ENCODE assay signal across 12 mouse cellular contexts in genomic region chr10:42245256-42245601, GRCm38 (mm10). TPM values are rescaled to one million over a fixed set of nuclear protein-coding genes. Genes with fewer than 3 reads are reported as not detected.
DNase-seq lines count a peak whose midpoint lies in the region; ATAC-seq and TF ChIP-seq lines count a peak whose summit lies in the region.
"Had no signal": no experiment of that assay in that cellular context is flagged by ENCODE, and none has a peak within 500 bp of the region (broad histone marks: within the 10 kb centered on the region; RNA-seq: fewer than 3 reads in every experiment).

No protein-coding gene starts in this region.

- intact Hi-C loops in heart, postnatal 36 days (cut with DNase I), result no loop called here

- no peak for TF ChIP-seq CTCF in lung, postnatal 0 days (IDR thresholded peaks at IDR 0.05)

- H3K4me3 ChIP-seq in heart, embryonic 11.5 days (ENCODE audit: low read depth, low read length), result no peak overlapping the region
- H3K4me3 ChIP-seq in lung, postnatal 0 days (ENCODE audit: low read depth, low read length), result no peak overlapping the region
- H3K4me3 ChIP-seq in midbrain, embryonic 15.5 days, result no peak overlapping the region
- H3K4me3 ChIP-seq: embryonic facial prominence, embryonic 15.5 days; neural tube, embryonic 15.5 days had no signal

- DNase-seq in cerebellum, postnatal 36 days, result no peak
- no peak for DNase-seq in heart, postnatal 36 days
- DNase-seq in lung, postnatal 0 days (ENCODE audit: low spot score), result no peak
- DNase-seq in lung, adult 18-20 months, result no peak

- H3K27me3 ChIP-seq in heart, embryonic 11.5 days (ENCODE audit: control insufficient read depth, insufficient read depth, low read length), result no peaks in the 10 kb centered on the region
- H3K27me3 ChIP-seq in lung, postnatal 0 days (replicated peaks; ENCODE audit: insufficient read depth, low read length), result no peaks in the 10 kb centered on the region
- no peaks in the 10 kb centered on the region for H3K27me3 ChIP-seq in midbrain, embryonic 15.5 days (replicated peaks)
- H3K27me3 ChIP-seq: CH12.LX; embryonic facial prominence, embryonic 15.5 days; neural tube, embryonic 15.5 days had no signal

- H3K4me1 ChIP-seq in heart, embryonic 11.5 days (ENCODE audit: control insufficient read depth, insufficient read depth, low read length), result peaks cover 57% of the 10 kb centered on the region
- peaks cover 55% of the 10 kb centered on the region for H3K4me1 ChIP-seq in lung, postnatal 0 days (ENCODE audit: insufficient read depth, low read depth, low read length)
- H3K4me1 ChIP-seq in midbrain, embryonic 15.5 days, result 0 out of 2 replicates have a peak, but pooled peaks cover 3% of the 10 kb centered on the region

- WGBS in heart, embryonic 11.5 days (ENCODE audit: insufficient replicate concordance), result 88% methylated on average over 3 of the region's 3 CpGs
- WGBS in lung, postnatal 0 days, result 51% methylated on average over 3 of the region's 3 CpGs
- 94% methylated on average over 3 of the region's 3 CpGs for WGBS in midbrain, embryonic 15.5 days

- H3K27ac ChIP-seq in heart, embryonic 11.5 days (ENCODE audit: low read depth, low read length), result peak overlapping the region; percentile 42; the same call in 1 of the 2 replicates
- H3K27ac ChIP-seq in lung, postnatal 0 days (ENCODE audit: low read length), result peak overlapping the region; percentile 26; the same call in 1 of the 2 replicates
- H3K27ac ChIP-seq in midbrain, embryonic 15.5 days, result no peak overlapping the region
- H3K27ac ChIP-seq: embryonic facial prominence, embryonic 15.5 days; neural tube, embryonic 15.5 days had no signal

- ATAC-seq in cerebellum, adult (ENCODE audit: insufficient number of reproducible peaks, low FRiP score, low TSS enrichment), result peak; percentile 63
- ATAC-seq in heart, embryonic 11.5 days (replicated peaks; ENCODE audit: insufficient number of reproducible peaks, low FRiP score, low TSS enrichment), result no peak
- ATAC-seq in lung, postnatal 0 days, result no peak
- ATAC-seq in neutrophil, adult 5-6 weeks (ENCODE audit: extremely low read depth, insufficient number of reproducible peaks, low FRiP score, poor library complexity, severe bottlenecking), result peak; percentile 54
- ATAC-seq in midbrain, embryonic 15.5 days (replicated peaks), result no peak
- ATAC-seq: forebrain, embryonic 14.5 days had no signal

- no peak overlapping the region for H3K9ac ChIP-seq in heart, embryonic 11.5 days (ENCODE audit: low read depth, low read length)
- H3K9ac ChIP-seq in lung, postnatal 0 days (replicated peaks; ENCODE audit: low read depth), result no peak overlapping the region
- no peak overlapping the region for H3K9ac ChIP-seq in midbrain, embryonic 15.5 days
- H3K9ac ChIP-seq: embryonic facial prominence, embryonic 15.5 days; neural tube, embryonic 15.5 days had no signal

- no peak overlapping the region for H3K4me2 ChIP-seq in heart, embryonic 11.5 days
- H3K4me2 ChIP-seq in lung, postnatal 0 days (replicated peaks; ENCODE audit: low read depth, low read length), result no peak overlapping the region
- H3K4me2 ChIP-seq in midbrain, embryonic 15.5 days, result no peak overlapping the region
- H3K4me2 ChIP-seq: embryonic facial prominence, embryonic 15.5 days; neural tube, embryonic 15.5 days had no signal

- H3K36me3 ChIP-seq in heart, embryonic 11.5 days (ENCODE audit: control insufficient read depth, insufficient read depth, low read length), result no peaks in the 10 kb centered on the region
- H3K36me3 ChIP-seq in lung, postnatal 0 days (ENCODE audit: insufficient read depth, low read length), result no peaks in the 10 kb centered on the region
- no peaks in the 10 kb centered on the region for H3K36me3 ChIP-seq in midbrain, embryonic 15.5 days (replicated peaks)
- H3K36me3 ChIP-seq: embryonic facial prominence, embryonic 15.5 days; neural tube, embryonic 15.5 days had no signal

- no peak for TF ChIP-seq EP300 in lung, postnatal 0 days (IDR thresholded peaks at IDR 0.05)

- no peaks in the 10 kb centered on the region for H3K9me3 ChIP-seq in heart, embryonic 11.5 days (replicated peaks; ENCODE audit: control insufficient read depth, low read length)
- H3K9me3 ChIP-seq in lung, postnatal 0 days (ENCODE audit: low read length), result no peaks in the 10 kb centered on the region
- no peaks in the 10 kb centered on the region for H3K9me3 ChIP-seq in midbrain, embryonic 15.5 days
- H3K9me3 ChIP-seq: embryonic facial prominence, embryonic 15.5 days; neural tube, embryonic 15.5 days had no signal

RNA-seq across cellular contexts. Expression of gene Foxo3, which starts 31.3 kb away (rescaled TPM):
- polyA plus RNA-seq in heart, embryonic 11.5 days (2014; fragmentation: Nextera tagmentation; extraction: Ambion mirVana), result 5.2 and 7.3 TPM in 2 replicates
- 100 to 1,000 TPM in 1 of 2 experiments, 10 to 100 TPM in 1; 86.1 to 111 TPM for total RNA-seq in heart, postnatal 36 days (2021)
- polyA plus RNA-seq in lung, postnatal 0 days (2015; fragmentation: Nextera tagmentation; extraction: Ambion mirVana), result 15.2 and 22.9 TPM in 2 replicates
- total RNA-seq in neutrophil, adult 5-6 weeks (2017), result 77.1 and 80.1 TPM in 2 replicates
- polyA plus RNA-seq in midbrain, embryonic 15.5 days (2015; fragmentation: Nextera tagmentation; extraction: Ambion mirVana), result 4.4 TPM in 2 replicates

Comparison
In these comparisons a context has a peak if more than half of its experiments do, and no peak if none do; other contexts are left out.
1. ATAC-seq: peak in cerebellum, adult (single experiment) and neutrophil, adult 5-6 weeks (single experiment); none in heart, embryonic 11.5 days (single experiment), lung, postnatal 0 days (single experiment) and midbrain, embryonic 15.5 days (single experiment).